Mouse (Mus musculus) forebrain, postnatal 0 days (tissue): Measurements from ENCODE around the gene Tpd52l2. TPM values are rescaled to one million over a fixed set of nuclear protein-coding genes. Genes with fewer than 3 reads are reported as not detected.

Experiments used
- ATAC-seq: fragments of 200-750 bp; cut with Nextera tagmentation; 2 replicates; pipeline ENCODE4 v1.8.0; 2017; ENCODE audit warnings: mild to moderate bottlenecking, moderate library complexity
- DNase-seq: peaks from one replicate; pipeline ENCODE4 v3.0.0-alpha.2; 2015
- H3K27ac ChIP-seq: fragments of 300-500 bp; sonication (generic); 2 replicates; pipeline ENCODE4 v1.5.1; 2014; ENCODE audit warnings: low read depth, mild to moderate bottlenecking, antibody characterized with exemption, low read length, moderate library complexity, mixed read lengths
- H3K27me3 ChIP-seq: fragments of 300-500 bp; sonication (generic); 2 replicates; pipeline ENCODE4 v1.6.1; 2014; ENCODE audit warnings: mild to moderate bottlenecking, low read length, mixed read lengths; ENCODE audit not compliant: insufficient read depth
- H3K36me3 ChIP-seq: fragments of 300-500 bp; sonication (generic); 2 replicates; pipeline ENCODE4 v1.6.1; 2014; ENCODE audit warnings: mild to moderate bottlenecking, moderate library complexity; ENCODE audit not compliant: insufficient read depth
- H3K4me1 ChIP-seq: fragments of 300-500 bp; sonication (generic); 2 replicates; pipeline ENCODE4 v1.6.1; 2014; ENCODE audit warnings: antibody characterized with exemption; ENCODE audit not compliant: insufficient read depth
- H3K4me2 ChIP-seq: fragments of 300-500 bp; sonication (generic); 2 replicates; pipeline ENCODE4 v1.6.1; 2014; ENCODE audit warnings: low read depth, mild to moderate bottlenecking, moderate library complexity
- H3K4me3 ChIP-seq: fragments of 300-500 bp; sonication (generic); 2 replicates; pipeline ENCODE4 v1.5.1; 2014; ENCODE audit warnings: low read depth, low read length, mixed read lengths
- H3K9ac ChIP-seq: fragments of 300-500 bp; sonication (generic); 2 replicates; pipeline ENCODE4 v1.6.1; 2014; ENCODE audit warnings: mild to moderate bottlenecking
- H3K9me3 ChIP-seq: fragments of 300-500 bp; sonication (generic); 2 replicates; pipeline ENCODE4 v1.6.1; 2016; ENCODE audit warnings: low read length
- CTCF ChIP-seq: sonication (generic); IDR thresholded peaks from 2 replicates; pipeline ENCODE4 v1.5.1; 2016; ENCODE audit warnings: antibody characterized with exemption, control low read depth, low read depth
- WGBS: fragments of 180-500 bp; shearing (Covaris S2); extraction: QIAGEN DNeasy Blood & Tissue Kit; methylation state at CpG from one replicate; pipeline ENCODE4 v1.1.7; 2014; 5-methylcytosine and 5-hydroxymethylcytosine counted together
- polyA plus RNA-seq: library from polyadenylated mRNA; unstranded; fragments of >200 nt; fragmentation: Nextera tagmentation; extraction: Ambion mirVana; gene quantifications from 2 replicates; pipeline ENCODE4 v1.2.1, GENCODE M21; 2015
- total RNA-seq: library from RNA; depleted of rRNA; stranded (reverse); fragments of >200 nt; gene quantifications from 2 replicates; pipeline ENCODE4 v1.2.3, GENCODE M21; 2014

Gene Tpd52l2
- total and polyA plus RNA-seq, 2 experiments from 2014 or later = 91.7 to 114 TPM

GRCm38 (mm10) chr2:181520936-181521227 lies 23.9 kb downstream of the Tpd52l2 start:
- Histone ChIP-seq H3K9me3 (no peaks in the 10 kb centered on the region), H3K4me3 (peak overlapping the region; percentile 95), H3K27ac (peak overlapping the region; percentile 98), H3K4me2 (peak overlapping the region; percentile 58), H3K4me1 (0 out of 2 replicates have a peak, but pooled peaks cover 22% of the 10 kb centered on the region), H3K36me3 (peaks cover 10% of the 10 kb centered on the region), H3K9ac (peak overlapping the region; percentile 95), H3K27me3 (no peaks in the 10 kb centered on the region)
- DNase-seq (no peak), ATAC-seq (no peak)
- WGBS = under 1% methylated on average over 17 of the region's 17 CpGs
- TF ChIP-seq CTCF = no peak

GRCm38 (mm10) chr2:181521491-181521890 lies 24.5 kb downstream of the Tpd52l2 start:
- WGBS = 59% methylated on average over 10 of the region's 10 CpGs
- H3K9ac ChIP-seq = peak overlapping the region; percentile 95
- peaks cover 4% of the 10 kb centered on the region for H3K36me3 ChIP-seq
- ATAC-seq = no peak
- H3K27ac ChIP-seq = no peak overlapping the region
- 0 out of 2 replicates have a peak, but pooled peaks cover 22% of the 10 kb centered on the region for H3K4me1 ChIP-seq
- H3K4me2 ChIP-seq = peak overlapping the region; percentile 58
- no peaks in the 10 kb centered on the region for H3K9me3 ChIP-seq
- TF ChIP-seq CTCF = no peak
- H3K4me3 ChIP-seq = peak overlapping the region; percentile 95
- no peak for DNase-seq
- no peaks in the 10 kb centered on the region for H3K27me3 ChIP-seq

GRCm38 (mm10) chr2:181522811-181523210 lies 25.9 kb downstream of the Tpd52l2 start:
- no peaks in the 10 kb centered on the region for H3K36me3 ChIP-seq
- H3K9me3 ChIP-seq = no peaks in the 10 kb centered on the region
- H3K4me1 ChIP-seq = 0 out of 2 replicates have a peak, but pooled peaks cover 22% of the 10 kb centered on the region
- TF ChIP-seq CTCF = peak; percentile 66
- H3K4me3 ChIP-seq = no peak overlapping the region
- H3K9ac ChIP-seq = no peak overlapping the region
- WGBS = 68% methylated on average over 5 of the region's 5 CpGs
- ATAC-seq (no peak), DNase-seq (peak; percentile 18)
- no peak overlapping the region for H3K27ac ChIP-seq
- H3K4me2 ChIP-seq = no peak overlapping the region
- no peaks in the 10 kb centered on the region for H3K27me3 ChIP-seq

- ATAC-seq = no peak
Observed at GRCm38 (mm10) chr2:181525526-181525925, 28.6 kb downstream of the Tpd52l2 start.

GRCm38 (mm10) chr2:181529076-181529475 lies 32.1 kb downstream of the Tpd52l2 start:
- Histone ChIP-seq H3K9ac (no peak overlapping the region), H3K4me2 (no peak overlapping the region), H3K9me3 (no peaks in the 10 kb centered on the region), H3K4me1 (no peaks in the 10 kb centered on the region), H3K27me3 (no peaks in the 10 kb centered on the region), H3K4me3 (no peak overlapping the region), H3K27ac (no peak overlapping the region), H3K36me3 (no peaks in the 10 kb centered on the region)
- 93% methylated on average over 1 of the region's 1 CpGs for WGBS
- no peak for TF ChIP-seq CTCF
- DNase-seq (no peak), ATAC-seq (no peak)

More at GRCm38 (mm10) chr2:181525526-181525925, 28.6 kb downstream of the Tpd52l2 start:
- WGBS = 85% methylated on average over 5 of the region's 5 CpGs
- no peak overlapping the region for H3K27ac ChIP-seq
- H3K9me3 ChIP-seq = no peaks in the 10 kb centered on the region
- H3K4me1 ChIP-seq = 0 out of 2 replicates have a peak, but pooled peaks cover 14% of the 10 kb centered on the region
- H3K4me3 ChIP-seq = no peak overlapping the region
- H3K36me3 ChIP-seq = no peaks in the 10 kb centered on the region
- DNase-seq = no peak
- H3K9ac ChIP-seq = no peak overlapping the region
- no peaks in the 10 kb centered on the region for H3K27me3 ChIP-seq
- no peak overlapping the region for H3K4me2 ChIP-seq
- no peak for TF ChIP-seq CTCF

GRCm38 (mm10) chr2:181532589-181532988 lies 35.6 kb downstream of the Tpd52l2 start:
- ATAC-seq (no peak), DNase-seq (no peak)
- H3K4me3 ChIP-seq = no peak overlapping the region
- H3K9me3 ChIP-seq = no peaks in the 10 kb centered on the region
- H3K27me3 ChIP-seq = no peaks in the 10 kb centered on the region
- H3K36me3 ChIP-seq = no peaks in the 10 kb centered on the region
- no peak overlapping the region for H3K9ac ChIP-seq
- no peaks in the 10 kb centered on the region for H3K4me1 ChIP-seq
- whole genome bisulfite sequencing = 98% methylated on average over 3 of the region's 3 CpGs
- H3K4me2 ChIP-seq = no peak overlapping the region
- H3K27ac ChIP-seq = no peak overlapping the region
- no peak for TF ChIP-seq CTCF

- no peak overlapping the region for H3K27ac ChIP-seq
- no peak overlapping the region for H3K4me2 ChIP-seq
- no peaks in the 10 kb centered on the region for H3K9me3 ChIP-seq
- TF ChIP-seq CTCF = no peak
- WGBS = 92% methylated on average over 2 of the region's 2 CpGs
- no peak overlapping the region for H3K4me3 ChIP-seq
- H3K9ac ChIP-seq = no peak overlapping the region
- H3K36me3 ChIP-seq = no peaks in the 10 kb centered on the region
- H3K27me3 ChIP-seq = no peaks in the 10 kb centered on the region
- ATAC-seq = no peak
- no peaks in the 10 kb centered on the region for H3K4me1 ChIP-seq
- no peak for DNase-seq
Observed at GRCm38 (mm10) chr2:181536410-181536809, 39.5 kb downstream of the Tpd52l2 start.
